Mouse (Mus musculus) heart, postnatal 10 days (tissue): ENCODE results near the gene Rfc2. TPM values are rescaled to one million over a fixed set of nuclear protein-coding genes. Genes with fewer than 3 reads are reported as not detected.
"Not testable (repeated sequence)": the region's sequence is repeated elsewhere in the genome, so short reads cannot be mapped to it uniquely, and the experiment has no call there.

Experiments
- DNase-seq, 2 experiments: peaks; one replicate each; pipeline ENCODE4 v3.0.0; 2021
- intact Hi-C: fragments of 180-260 bp; cut with DNase I; formaldehyde crosslinking; loops from one replicate; pipeline ENCODE4 v1.15.1; 2025
- microRNA-seq, 2 experiments: library from miRNA; unstranded; fragments of <30 nt; microRNA quantifications; one replicate each; pipeline ENCODE4 v1.2.0; 2022
- total RNA-seq, 2 experiments: library from RNA; stranded (reverse); gene quantifications; 2 replicates each; pipeline ENCODE4 v1.2.3; 2021

Rfc2 gene
- total RNA-seq, 2 experiments from 2014 or later, result 37.6 to 39.8 TPM

- intact Hi-C loops, result loop anchor here (5.0 kb wide), 1 partner anchor 49 kb away; the partner anchor contains the start of gene Limk1
- no peak for DNase-seq
Measured at GRCm38 (mm10) chr5:134638461-134639268, 57.5 kb downstream of the Rfc2 start.

GRCm38 (mm10) chr5:134639269-134639682, 58.1 kb downstream of the Rfc2 start, which contains the start of gene Eif4h:
Gene Eif4h (minus strand): TSS chr5:134639490.
- DNase-seq, result peak; percentile 97 to 98
- intact Hi-C loops, result loop anchor here (5.0 kb wide), 1 partner anchor 48 kb away; the partner anchor contains the start of gene Limk1

- intact Hi-C loops, result loop anchor here (5.0 kb wide), 1 partner anchor 37 kb away; no protein-coding TSS in a partner anchor
- no peak for DNase-seq
Measured at GRCm38 (mm10) chr5:134640371-134640770, 59.2 kb downstream of the Rfc2 start.

GRCm38 (mm10) chr5:134644121-134644520, 63.0 kb downstream of the Rfc2 start:
- DNase-seq, result no peak
- intact Hi-C loops, result loop anchor here (5.0 kb wide), 1 partner anchor 33 kb away; no protein-coding TSS in a partner anchor

- intact Hi-C loops, result loop anchor here (5.0 kb wide), 1 partner anchor 33 kb away; no protein-coding TSS in a partner anchor
- DNase-seq, result peak; percentile 50 to 51
Measured at GRCm38 (mm10) chr5:134644643-134645118, 63.5 kb downstream of the Rfc2 start.

- no peak for DNase-seq
Measured at GRCm38 (mm10) chr5:134646461-134646860, 65.3 kb downstream of the Rfc2 start.

GRCm38 (mm10) chr5:134647394-134647793, 66.2 kb downstream of the Rfc2 start:
- DNase-seq, result no peak
- intact Hi-C loops, result no loop called here

More at GRCm38 (mm10) chr5:134646461-134646860, 65.3 kb downstream of the Rfc2 start:
- intact Hi-C loops, result no loop called here

GRCm38 (mm10) chr5:134648976-134649375, 67.8 kb downstream of the Rfc2 start:
- peak; percentile 30 to 47 for DNase-seq
- intact Hi-C loops, result not testable (repeated sequence)

GRCm38 (mm10) chr5:134650926-134651325, 69.8 kb downstream of the Rfc2 start:
- intact Hi-C loops, result loop anchor here (10.0 kb wide), 1 partner anchor 54 kb away; no protein-coding TSS in a partner anchor
- DNase-seq, result peak; percentile 30 to 64

Small RNA genes lying within 50 kb of the gene (microRNA-seq; reads per million reads assigned to microRNA genes)
- gene Mir7228, result 0 reads per million in 2 experiments

Other genes starting within 250 kb of the Rfc2 start
- 10 to 100 TPM; 43.3 to 45.5 TPM for gene Gtf2ird1, start 124.7 kb upstream of the Rfc2 start, total RNA-seq
- gene Clip2, start 28.9 kb upstream of the Rfc2 start, total RNA-seq, result 10 to 100 TPM; 14.6 to 16.0 TPM
- gene Syna, start 21.2 kb upstream of the Rfc2 start, total RNA-seq, result not detected
- 1 to 10 TPM; 2.8 to 4.5 TPM for gene Lat2, start 33.7 kb downstream of the Rfc2 start, total RNA-seq
- 100 to 1,000 TPM; 213 to 216 TPM for gene Eif4h, start 58.1 kb downstream of the Rfc2 start, total RNA-seq
- 10 to 100 TPM; 10.0 to 11.4 TPM for gene Limk1, start 107.2 kb downstream of the Rfc2 start, total RNA-seq
- 100 to 1,000 TPM; 610 to 981 TPM for gene Eln, start 166.0 kb downstream of the Rfc2 start, total RNA-seq